Mouse (Mus musculus): ENCODE data around the gene Ocm.
"Not testable (repeated sequence)": the region's sequence is repeated elsewhere in the genome, so short reads cannot be mapped to it uniquely, and the experiment has no call there.

Ocm gene

DNA sequence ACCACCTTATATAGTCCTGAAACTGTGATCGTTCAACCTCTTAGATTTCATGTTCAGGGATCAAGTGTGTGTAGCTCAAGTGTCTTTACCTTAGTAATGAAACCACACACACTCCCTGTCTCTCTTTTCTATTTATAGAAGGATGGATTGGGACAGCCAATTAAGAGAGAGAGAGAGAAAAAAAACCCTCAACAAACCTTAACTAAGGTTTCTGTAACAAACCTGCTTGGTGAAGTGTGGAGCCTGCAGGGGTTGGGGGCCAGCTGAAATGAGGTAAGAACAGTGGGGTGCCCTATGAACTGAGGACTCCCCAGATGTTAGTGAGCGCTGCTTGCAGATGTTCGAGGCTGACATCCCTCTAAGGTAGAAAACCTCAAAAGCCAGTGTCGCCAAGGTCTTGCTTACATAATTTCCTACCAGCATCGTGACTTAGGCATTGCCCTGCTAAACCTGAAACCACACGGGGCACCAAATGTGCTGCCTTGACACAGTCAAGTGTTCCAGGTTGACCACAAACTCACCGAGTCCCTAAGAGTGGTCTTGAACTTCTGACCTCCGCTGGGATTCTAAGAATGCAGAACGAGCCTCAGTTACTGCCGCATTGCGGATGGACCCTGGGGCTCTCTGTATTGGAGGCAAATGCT is at the start of gene Ocm:
TSS of gene Ocm (minus strand) at position 51 of the 644 bp plus-strand sequence.
- no peak for DNase-seq (ENCODE audit: low spot score)

DNA sequence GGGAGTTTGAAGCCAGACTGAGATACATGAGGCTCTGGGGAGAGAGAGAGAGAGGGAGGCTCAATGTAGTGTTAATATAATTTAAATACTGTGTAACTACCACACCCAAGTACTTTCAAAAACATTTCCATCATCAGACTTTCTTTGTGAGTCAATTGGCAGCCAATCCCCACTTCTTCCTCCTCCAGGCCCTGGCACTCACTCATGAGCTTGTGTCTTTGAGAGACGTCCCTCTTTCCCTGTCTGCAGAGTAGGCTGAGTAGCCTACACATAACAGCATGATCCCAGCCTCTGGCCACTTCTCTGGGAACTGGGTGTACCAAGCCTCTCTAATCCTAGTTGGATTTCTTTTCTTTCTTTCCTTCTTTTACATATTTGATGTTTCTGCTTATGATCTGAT is 44.8 kb upstream of the Ocm start:
- no peak for DNase-seq (ENCODE audit: low spot score)

- no peak for DNase-seq (ENCODE audit: low spot score)
Measured at GRCm38 (mm10) chr5:144070064-144070463, 43.6 kb upstream of the Ocm start.

DNA sequence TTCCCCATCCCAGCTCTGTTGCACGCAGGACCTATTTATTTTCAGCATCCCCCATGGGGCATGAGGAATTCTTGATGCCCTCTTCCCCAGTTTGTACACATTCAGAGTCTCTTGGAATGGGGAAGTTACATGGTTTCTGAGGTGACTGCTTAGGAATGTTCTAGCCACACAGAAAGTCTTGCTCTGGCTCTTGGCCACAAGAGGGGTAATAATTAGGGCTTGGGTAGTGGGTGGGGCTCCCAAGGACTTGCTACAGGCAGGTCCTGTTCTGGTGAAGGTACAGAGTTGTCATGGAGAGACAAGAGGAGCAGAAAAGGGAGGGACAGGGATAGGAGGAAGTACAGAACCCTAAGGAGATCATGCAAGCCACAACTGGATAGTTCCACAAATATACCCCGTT is 39.6 kb upstream of the Ocm start:
- no peak for DNase-seq (ENCODE audit: low spot score)

- no peak for DNase-seq (ENCODE audit: low spot score)
Measured at GRCm38 (mm10) chr5:144064093-144064492, 37.6 kb upstream of the Ocm start.

DNA sequence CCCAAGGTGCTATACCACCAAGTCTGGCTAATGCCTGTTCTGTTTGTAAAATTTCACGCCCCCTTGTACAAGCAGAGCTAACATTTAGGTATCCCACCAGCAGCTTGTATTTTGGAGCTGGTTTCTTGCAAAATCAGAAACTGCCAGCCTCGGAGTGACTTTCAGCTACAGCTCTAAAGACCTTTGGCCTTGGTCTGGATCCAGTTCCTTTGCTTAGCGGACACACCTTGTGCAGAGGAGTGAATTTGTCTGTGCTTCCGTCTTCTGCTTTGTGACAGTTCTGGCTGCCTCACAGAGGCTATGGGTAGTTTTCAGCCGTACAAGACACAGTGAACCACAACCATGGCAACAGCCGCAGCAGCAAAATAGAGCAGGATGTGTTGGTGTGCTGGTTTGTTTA is 27.9 kb upstream of the Ocm start:
- no peak for DNase-seq (ENCODE audit: low spot score)

- no peak for DNase-seq (ENCODE audit: low spot score)
Measured at GRCm38 (mm10) chr5:144053450-144053849, 27.0 kb upstream of the Ocm start.

- no peak for DNase-seq (ENCODE audit: low spot score)
Measured at GRCm38 (mm10) chr5:144051268-144051667, 24.8 kb upstream of the Ocm start.

DNA sequence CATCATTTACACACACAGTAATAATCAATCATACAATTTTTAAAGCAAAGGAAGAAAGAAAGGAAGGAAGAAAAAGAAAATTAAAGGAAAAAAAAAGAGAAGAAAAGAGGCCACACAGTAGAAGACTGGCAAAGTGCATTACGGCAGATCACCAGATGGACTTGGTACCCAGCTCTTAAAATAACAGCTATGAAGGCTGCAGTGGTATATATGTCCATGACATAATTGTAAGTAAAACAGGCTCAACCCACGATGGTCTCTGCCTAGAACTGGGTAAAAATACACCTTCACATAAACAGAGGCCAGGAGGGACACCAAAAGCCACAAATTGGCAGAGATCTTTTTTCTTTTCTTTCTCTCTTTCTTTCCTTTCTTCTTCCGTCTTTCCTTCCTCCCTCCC is 23.4 kb upstream of the Ocm start:
- DNase-seq (ENCODE audit: low spot score), result no peak

- no peak for DNase-seq (ENCODE audit: low spot score)
Measured at GRCm38 (mm10) chr5:144047324-144047723, 20.9 kb upstream of the Ocm start.

DNA sequence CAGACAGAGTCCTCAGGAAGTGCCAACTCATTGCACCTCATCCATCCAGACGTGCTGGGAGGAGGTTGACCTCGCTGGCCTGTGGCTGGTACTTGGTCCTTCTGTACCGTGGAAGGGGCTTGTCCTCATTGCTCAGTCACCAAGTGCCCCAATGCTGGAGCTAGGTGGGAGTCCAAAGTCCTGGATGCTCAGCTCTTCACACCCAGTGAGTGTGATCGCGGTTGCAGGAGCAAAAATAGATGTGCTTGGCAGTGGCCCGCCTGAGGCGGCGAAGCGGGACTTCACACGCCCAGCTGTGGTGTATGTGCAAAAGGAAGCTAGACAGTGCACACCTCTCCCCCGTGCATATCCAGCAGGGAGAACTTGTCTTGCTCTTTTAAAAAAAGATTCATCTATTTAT is 16.7 kb upstream of the Ocm start:
- DNase-seq (ENCODE audit: low spot score), result no peak

GRCm38 (mm10) chr5:144040720-144041364 is 14.4 kb upstream of the Ocm start:
- DNase-seq (ENCODE audit: low spot score), result peak; percentile 60

DNA sequence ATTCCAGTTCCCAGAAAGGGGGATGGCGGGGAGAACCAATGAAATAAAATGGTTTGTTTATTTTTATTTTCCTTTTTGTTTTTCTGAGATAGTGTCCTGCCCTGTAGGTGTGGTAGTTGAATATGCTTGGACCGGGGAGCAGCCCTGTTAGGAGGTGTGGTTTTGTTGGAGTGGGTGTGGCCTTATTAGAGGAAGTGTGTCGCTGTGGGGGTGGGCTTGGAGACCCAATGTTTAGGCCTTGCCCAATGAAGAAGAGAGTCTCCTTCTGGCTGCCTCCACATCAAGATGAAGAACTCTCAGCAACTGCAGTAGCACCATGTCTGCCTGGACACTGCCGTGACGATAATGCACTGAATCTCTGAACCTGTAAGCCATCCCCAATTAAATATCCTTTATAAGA is 13.4 kb upstream of the Ocm start:
- DNase-seq (ENCODE audit: low spot score), result no peak

DNA sequence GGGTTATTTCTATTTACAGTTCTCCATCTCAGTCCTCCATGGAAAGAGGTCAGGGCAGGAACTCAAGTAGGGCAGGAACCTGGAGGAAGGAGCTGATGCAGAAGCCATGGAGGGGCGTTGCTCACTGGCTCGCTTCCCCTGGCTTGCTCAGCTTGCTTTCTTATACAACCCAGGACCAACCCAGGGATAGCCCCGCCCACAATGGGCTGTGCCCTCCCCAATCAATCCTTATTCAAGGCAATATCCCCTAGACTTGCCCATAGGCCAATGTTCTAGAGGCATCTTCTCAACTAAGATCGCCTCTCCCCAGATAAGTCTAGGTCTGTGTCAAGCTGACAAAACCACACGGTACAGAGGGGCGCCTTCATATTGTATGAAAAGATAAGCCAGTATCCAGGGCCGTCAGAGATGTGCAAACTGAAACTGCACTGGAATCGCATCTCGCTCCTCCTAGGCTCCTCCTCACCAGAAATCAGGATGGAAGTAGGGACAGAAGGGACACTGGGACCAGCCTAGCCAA is 12.7 kb upstream of the Ocm start:
- no peak for DNase-seq (ENCODE audit: low spot score)

GRCm38 (mm10) chr5:144036952-144037351 is 10.5 kb upstream of the Ocm start:
- no peak for DNase-seq (ENCODE audit: low spot score)

- no peak for DNase-seq (ENCODE audit: low spot score)
Measured at GRCm38 (mm10) chr5:144034567-144034966, 8.1 kb upstream of the Ocm start.

- DNase-seq (ENCODE audit: low spot score), result no peak
Measured at GRCm38 (mm10) chr5:144032491-144032890, 6.0 kb upstream of the Ocm start.

- no peak for DNase-seq (ENCODE audit: low spot score)
Measured at GRCm38 (mm10) chr5:144015845-144016244, 10.6 kb downstream of the Ocm start.

GRCm38 (mm10) chr5:144015312-144015650 is 11.2 kb downstream of the Ocm start:
- no peak for DNase-seq (ENCODE audit: low spot score)

DNA sequence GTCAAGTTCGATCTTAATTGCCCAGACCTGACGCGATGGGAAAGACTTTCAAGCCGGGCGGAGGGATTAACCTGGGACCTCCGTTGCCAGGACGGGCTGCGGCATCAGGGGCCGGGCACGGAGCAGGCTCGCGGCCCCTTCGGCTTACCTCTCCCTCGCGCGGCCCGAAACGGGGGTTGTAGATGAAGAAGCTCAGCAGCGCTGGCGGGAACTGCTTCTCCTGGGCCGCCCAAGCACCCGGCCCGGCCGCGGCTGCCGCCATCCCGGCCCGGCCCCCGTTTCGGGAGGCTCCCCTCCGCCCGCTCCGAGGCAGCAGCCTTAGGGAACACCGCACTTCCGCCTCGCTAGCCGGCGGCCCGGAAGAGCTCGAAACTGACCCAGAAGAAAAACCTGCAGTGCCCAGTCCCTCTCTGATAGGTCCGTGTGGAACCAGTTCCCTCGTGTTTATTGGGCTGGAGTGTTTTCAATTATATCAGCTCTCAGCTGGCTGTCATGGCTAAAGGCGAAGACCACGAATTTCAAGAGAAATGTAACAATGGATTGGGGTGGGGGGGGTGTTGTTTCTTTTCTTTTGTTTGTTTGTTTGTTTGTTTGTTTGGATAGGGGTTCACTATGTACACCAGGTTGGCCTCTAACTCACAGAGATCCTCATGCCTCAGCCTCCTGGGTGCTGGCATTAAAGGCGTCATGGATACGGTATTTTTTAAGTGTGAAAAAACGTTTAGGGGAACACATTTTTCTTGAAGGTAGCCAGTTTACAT is 11.7 kb downstream of the Ocm start, which contains the start of gene Ccz1:
TSS of gene Ccz1 (minus strand) at position 327 of the 761 bp plus-strand sequence.
- peak; percentile 73 for DNase-seq (ENCODE audit: low spot score)

DNA sequence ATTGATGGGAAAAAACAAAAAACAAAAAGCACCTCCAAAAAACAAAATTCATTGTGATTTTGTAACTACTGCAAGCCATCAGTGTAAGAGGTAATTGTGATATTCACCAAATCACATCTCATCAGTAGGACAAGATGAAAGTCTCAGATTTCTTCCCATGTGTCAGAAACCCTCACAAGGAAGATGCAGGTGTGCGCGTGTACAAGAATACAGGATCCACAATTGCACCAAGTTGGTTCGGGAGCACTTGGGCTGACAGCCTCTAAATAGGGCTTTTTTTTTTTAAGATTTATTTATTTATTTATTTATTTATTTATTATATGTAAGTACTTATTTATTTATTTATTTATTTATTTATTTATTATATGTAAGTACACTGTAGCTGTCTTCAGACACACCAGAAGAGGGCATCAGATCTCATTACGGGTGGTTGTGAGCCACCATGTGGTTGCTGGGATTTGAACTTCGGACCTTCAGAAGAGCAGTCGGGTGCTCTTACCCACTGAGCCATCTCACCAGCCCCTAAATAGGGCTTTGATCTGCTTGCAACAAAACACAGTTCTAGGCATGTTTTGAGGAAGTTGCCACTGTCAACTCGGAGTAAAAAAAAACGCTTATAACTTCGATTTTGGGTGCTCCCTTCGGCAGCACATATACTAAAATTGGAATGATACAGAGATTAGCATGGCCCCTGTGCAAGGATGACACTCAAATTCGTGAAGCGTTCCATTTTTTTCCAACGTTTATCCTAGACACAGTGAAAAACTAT is 12.9 kb downstream of the Ocm start:
- DNase-seq (ENCODE audit: low spot score), result not testable (repeated sequence)

DNA sequence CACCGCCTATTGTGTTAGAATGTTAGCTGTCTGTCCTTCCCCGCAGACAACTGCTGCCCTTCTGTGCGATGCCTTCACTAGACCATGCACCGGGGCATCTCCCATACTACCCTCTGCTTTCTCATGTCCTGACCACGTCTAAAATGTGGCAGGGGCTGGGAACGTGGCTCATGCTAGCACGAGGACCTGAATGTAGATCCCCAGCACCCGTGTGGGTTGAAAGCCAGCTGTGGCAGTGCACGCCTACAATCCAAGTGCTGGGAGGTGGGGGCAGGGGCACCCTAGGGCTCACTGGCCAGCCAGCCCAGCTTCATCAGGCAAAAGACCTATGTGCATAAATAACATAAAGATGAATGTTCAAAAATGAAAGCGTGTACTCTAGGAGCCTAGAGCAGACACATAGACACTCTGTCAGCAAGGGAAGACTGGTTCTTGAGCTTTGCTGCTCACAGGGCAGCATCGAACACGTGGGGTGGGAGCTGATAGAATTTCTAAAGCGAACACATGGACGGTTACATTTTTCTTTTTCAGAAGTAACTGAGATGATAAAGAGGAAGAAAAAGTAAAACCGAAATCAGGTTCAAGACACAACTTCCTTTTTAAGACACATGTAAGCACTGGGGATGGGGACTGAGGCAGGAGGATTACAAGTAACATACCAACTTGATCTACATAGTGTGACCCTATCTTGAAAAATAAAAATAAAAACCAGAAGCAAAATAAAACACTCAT is 23.8 kb downstream of the Ocm start:
- DNase-seq (ENCODE audit: low spot score), result no peak

All from spleen, adult 12 weeks (tissue).